Mouse (Mus musculus): Measurements from ENCODE around the gene Trpm4.
"Not testable (repeated sequence)": the region's sequence is repeated elsewhere in the genome, so short reads cannot be mapped to it uniquely, and the experiment has no call there.

Trpm4 gene

GRCm38 (mm10) chr7:45255822-45256221 is 77.8 kb downstream of the Trpm4 start:
- DNase-seq (ENCODE audit: low spot score in 2 of 2), result not testable (repeated sequence)

GRCm38 (mm10) chr7:45253806-45254205 is 79.8 kb downstream of the Trpm4 start:
- DNase-seq (ENCODE audit: low spot score in 2 of 2), result no peak

Measured in spleen, postnatal 36 days (tissue).